Mouse (Mus musculus) CD4-positive, CD25-positive, alpha-beta regulatory T cell, adult 4 months (primary cell): ENCODE results near the gene Cnr2. TPM values are rescaled to one million over a fixed set of nuclear protein-coding genes. Genes with fewer than 3 reads are reported as not detected.
A peak's percentile ranks its signal among the peaks of the same experiment; 100 is the strongest.

Source experiments
- ATAC-seq: one replicate; pipeline ENCODE4 v1.8.0; 2017
- polyA plus RNA-seq, 2 experiments: library from polyadenylated mRNA; unstranded; fragments of 100-300 nt; shearing (Covaris generic); gene quantifications; one replicate each; pipeline ENCODE4 v1.2.1; 2017

Gene Cnr2
- polyA plus RNA-seq, 2 experiments from 2014 or later = 7.5 to 17.0 TPM

DNA sequence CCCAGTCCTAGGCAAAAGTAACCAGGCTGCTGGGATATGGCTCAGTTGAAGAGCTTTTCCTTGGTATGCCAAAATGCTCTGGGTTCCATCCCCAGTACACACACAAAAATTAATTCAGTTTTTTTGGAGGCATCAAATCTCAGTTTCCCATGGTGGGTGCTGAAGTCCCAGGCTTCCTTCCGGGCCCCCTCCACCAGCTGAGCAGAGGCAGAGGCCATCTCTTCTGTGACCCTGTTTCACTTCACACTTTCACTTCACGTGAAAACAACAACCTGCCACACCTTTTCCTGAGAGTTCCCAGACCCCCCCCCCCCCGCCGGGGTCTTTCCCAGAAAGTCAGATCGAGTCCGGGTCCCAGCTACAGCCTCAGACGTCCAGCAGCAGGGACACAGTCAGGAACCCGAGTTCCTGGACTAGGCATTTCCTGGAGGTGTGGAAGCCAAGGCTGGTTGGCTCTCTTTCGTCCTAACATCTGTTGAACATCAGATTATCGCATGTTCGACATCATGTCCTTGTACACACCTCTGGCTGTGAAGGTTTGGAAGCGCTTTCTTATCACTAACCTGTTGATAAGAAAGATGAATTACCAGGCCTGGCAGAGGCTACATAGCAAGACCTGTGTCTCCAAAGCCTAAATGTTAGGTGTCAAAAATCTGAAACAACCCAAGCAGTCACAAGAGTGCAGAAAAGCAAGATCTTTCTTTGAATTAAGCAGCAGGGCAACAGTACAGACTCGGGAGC lies 14.3 kb downstream of the Cnr2 start:
- ATAC-seq = no peak

DNA sequence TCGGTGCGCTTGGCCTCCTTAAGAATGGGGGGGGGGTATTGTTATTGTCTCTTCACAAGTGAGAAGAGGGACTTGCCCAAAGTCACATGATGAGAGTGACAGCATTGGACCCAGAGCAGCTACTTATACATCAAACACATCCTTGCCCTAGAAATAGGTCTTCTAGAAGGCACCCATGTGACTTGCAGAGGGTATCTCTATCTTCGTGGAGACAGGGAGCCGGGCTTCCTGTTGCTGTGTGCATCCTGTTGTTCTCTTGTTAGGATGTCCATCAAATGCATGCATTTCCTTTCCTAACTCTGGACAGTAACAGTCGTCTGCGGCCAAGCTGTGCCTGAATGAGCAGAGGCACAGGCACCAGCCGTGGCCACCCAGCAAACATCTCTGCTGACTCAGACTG lies 16.3 kb downstream of the Cnr2 start:
- peak; percentile 98 for ATAC-seq

- ATAC-seq = no peak
These were observed 17.0 kb downstream of the Cnr2 start for GRCm38 (mm10) chr4:135912164-135912563.

DNA sequence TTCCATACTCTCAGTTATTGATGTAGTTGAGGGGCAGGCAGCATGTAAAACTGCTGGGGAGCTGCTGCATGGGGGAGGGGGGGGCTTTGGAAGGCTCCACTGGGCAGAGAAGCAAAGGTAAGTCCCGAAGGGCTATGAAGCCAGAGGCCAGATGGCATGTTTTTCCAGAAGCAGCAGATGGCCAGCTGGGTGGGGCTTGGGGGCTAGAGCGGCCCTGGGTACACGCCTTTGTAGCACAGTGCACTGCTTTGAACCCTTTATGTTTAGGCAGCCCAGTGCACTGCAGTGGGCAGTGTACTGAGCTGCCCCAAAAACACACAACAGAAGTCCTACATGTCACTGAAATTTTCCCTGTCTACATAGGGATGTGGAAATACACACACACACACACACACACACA lies 17.6 kb downstream of the Cnr2 start:
- no peak for ATAC-seq

GRCm38 (mm10) chr4:135913433-135913832 lies 18.2 kb downstream of the Cnr2 start:
- ATAC-seq = no peak

DNA sequence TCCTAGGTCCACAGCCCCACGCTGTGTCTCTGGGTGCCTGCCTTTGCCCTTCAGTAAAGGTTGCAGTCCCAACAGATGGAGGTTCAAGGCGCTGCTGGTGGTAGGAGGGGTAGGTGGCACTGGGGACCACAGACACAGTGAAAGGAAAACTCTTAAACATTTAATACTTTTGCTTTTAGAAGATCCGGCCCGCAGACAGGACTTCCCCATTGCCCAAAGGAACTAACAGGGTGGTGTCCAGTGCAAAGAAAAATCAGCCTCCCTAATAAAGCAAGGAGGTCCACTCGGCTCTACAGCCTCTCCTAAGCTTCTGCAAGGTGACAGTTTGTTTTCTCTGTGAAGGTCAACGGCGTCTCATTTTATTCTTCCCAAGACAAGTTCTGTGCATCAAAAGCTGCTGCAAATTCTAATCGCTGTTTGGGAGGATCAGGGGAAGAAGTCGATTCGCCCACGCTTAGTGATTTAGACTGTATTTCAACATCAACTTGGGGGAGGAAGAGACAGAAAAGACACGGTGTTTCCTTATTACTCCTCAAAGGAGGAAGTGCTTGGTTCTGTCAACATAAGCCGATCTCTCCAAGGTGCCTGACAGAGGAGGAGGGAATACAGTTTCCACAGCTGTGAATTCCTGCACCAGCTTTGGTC lies 23.6 kb downstream of the Cnr2 start:
- no peak for ATAC-seq

DNA sequence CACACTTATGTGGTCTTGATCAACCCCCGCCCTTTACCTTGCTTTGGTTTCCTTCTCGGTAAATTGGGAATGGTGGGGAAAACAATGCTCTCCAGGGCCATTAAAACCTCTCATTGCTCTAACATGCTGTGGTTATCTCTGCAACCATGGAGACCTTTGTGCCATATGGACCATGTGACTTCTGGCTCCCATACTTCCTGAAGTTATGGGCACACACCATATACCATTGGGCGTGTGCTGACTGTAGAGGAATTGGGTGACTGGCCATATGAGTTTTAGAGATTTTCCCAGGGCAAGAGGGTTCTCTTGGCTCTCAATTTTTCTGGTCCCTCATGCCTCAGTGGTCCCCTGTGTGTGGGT lies 24.1 kb downstream of the Cnr2 start:
- ATAC-seq = no peak

- ATAC-seq = peak; percentile 95
These were observed 25.4 kb downstream of the Cnr2 start, which contains the start of gene Fuca1 for GRCm38 (mm10) chr4:135920304-135921241. Gene Fuca1 (plus strand): TSS chr4:135920735.

- no peak for ATAC-seq
These were observed 26.3 kb downstream of the Cnr2 start for GRCm38 (mm10) chr4:135921257-135922120.

- ATAC-seq = no peak
These were observed 27.0 kb downstream of the Cnr2 start for GRCm38 (mm10) chr4:135922190-135922589.

DNA sequence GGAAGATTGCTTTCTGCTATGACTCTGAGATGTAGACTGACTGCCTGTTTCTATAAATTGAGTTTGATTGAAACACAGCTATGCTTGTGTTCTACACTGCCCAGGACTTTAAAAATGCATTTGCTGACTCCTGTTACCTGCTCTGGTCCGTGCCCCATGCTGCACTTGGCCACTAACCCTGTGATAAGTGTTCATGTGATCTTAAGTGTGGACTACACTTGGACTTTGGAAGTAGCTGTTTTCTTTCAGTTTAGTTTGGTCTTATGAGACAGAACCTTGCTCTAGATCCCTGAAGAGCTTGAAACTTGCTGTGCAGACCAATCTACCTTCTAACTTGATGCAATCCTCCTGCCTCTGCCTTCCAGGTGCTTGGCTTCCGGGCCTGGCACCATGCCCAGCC lies 29.2 kb downstream of the Cnr2 start:
- no peak for ATAC-seq

DNA sequence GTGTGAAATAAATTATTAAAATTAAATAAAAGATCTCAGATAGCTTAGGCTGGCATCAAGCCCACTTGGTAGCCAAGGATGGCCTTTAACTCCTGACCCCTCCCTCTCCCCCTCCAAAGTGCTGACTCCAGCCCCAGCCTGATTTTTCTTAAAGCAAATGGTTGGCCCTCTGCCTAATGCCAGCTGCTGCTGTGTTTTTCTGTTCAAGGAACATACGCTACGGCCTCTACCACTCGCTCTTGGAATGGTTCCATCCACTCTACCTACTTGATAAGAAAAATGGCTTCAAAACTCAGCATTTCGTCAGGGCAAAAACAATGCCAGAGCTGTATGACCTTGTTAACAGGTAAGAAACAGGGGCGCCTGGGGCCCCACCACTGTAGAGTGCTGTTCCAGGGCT lies 30.1 kb downstream of the Cnr2 start:
- no peak for ATAC-seq

- ATAC-seq = no peak
These were observed 31.1 kb downstream of the Cnr2 start for GRCm38 (mm10) chr4:135926195-135926808.

GRCm38 (mm10) chr4:135926861-135927260 lies 31.7 kb downstream of the Cnr2 start:
- no peak for ATAC-seq

DNA sequence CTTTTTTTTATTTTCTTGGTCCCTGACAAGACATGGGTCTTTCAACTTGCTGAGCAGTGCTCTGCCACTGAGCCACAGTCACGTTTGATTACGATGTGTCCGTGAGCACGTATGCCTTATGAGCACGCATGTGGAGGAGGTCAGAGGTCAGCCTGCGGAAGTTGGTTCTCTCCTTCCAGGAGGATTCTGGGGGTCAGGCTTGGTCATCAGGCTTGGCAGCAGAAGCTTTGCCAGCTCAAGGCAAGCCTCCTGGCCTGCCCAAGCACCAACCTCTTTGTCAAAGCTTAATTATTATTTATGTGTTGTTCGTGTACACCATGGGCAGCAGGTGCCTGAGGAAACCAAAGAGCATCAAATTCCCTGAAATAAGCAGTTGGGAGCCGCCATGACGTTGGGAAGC lies 33.2 kb downstream of the Cnr2 start:
- no peak for ATAC-seq

DNA sequence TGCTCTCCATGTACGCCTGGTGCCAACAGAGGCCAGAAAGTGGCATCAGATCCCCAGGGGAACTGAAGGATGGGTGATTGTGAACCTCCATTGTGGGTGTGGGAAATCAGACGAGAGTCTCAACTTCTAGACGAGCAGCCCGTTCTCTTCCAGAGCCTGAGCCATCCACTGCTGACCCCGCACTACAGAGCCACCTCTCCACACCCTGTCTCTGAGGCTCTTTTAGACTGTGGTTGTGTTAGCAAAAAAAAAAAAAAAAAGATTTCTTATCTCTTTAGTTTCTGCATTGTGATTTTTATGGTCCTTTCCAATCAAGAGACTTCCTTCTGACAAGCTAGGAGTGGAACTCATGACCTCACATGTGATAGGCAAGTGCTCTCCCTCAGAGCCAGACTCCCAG lies 34.2 kb downstream of the Cnr2 start:
- ATAC-seq = no peak

GRCm38 (mm10) chr4:135929828-135930227 lies 34.6 kb downstream of the Cnr2 start:
- ATAC-seq = no peak

DNA sequence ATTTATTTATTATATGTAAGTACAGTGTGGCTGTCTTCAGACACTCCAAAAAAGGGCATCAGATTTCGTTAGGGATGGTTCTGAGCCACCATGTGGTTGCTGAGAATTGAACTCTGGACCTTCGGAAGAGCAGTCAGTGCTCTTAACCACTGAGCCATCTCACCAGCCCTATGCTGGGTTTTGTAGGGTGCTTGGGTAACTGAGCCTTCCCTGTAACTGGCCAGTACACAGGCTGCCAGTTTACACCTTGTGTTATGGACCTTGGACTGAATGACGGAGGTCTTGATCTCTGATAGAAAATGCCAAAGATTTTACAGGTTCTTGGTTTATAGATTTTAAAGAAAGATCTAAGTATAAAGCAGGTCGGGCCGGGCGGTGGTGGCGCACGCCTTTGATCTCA lies 35.0 kb downstream of the Cnr2 start:
- no peak for ATAC-seq

GRCm38 (mm10) chr4:135931832-135932231 lies 36.6 kb downstream of the Cnr2 start:
- ATAC-seq = peak; percentile 56

GRCm38 (mm10) chr4:135934708-135935500 lies 39.7 kb downstream of the Cnr2 start:
- ATAC-seq = no peak

DNA sequence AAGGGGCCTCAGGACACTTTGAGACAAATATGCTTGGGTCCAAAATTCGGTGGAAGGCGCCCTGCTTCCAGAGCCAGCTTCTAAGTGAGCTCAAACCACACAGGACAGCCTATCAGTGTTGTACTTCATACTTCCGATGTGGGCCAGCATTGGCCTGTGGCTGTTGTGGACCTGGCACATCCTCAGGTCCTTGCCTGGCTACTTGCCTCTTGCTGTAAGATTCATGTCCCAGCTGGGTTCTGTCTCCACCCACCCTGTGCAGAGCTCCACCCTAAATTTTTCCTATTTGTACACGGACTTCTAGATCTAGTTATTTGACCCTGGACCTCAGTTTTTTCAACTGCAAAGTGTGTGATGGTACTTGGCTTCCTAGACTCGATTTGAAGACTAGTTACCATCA lies 40.3 kb downstream of the Cnr2 start:
- no peak for ATAC-seq
